Mouse (Mus musculus) right cerebral cortex, postnatal 25 days (tissue): ENCODE results near the gene Adprhl1.
A peak's percentile ranks its signal among the peaks of the same experiment; 100 is the strongest.

Source experiments
- DNase-seq: peaks from one replicate; pipeline ENCODE4 v3.0.0; 2022

Gene Adprhl1

DNA sequence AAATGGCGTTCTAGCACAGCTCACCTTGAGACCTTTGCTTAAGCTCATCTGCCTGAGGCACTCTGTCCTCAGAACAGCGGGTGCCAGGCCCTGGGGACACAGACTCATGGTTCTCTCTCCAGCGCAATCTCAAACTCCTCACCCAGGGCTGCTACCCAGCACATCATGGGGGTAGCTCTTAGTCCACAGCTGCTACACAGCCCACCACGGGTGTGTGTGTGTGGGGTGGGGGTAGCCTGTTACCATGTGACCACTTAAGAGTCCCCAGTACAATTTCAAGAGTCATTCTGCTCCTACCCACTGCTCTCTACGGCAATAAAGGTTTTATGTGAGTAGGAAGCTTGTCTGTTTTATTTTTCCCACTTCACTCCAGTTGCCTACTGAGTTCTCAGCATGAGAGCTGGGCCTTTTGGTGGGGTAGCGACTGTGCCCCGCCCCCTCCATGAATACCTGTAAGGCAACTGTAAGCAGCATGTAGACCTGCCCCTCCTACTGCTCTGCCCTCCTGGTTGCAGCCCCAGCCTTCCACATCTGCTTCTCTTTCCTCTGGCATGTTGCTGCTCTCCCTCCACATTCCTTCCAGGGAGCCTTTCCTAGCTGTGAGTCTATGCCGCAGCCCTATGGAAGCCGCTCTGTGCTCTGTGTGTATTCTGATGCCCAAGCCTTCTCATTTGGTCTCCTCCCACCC, 24.9 kb downstream of the Adprhl1 start:
- DNase-seq, result no peak

DNA sequence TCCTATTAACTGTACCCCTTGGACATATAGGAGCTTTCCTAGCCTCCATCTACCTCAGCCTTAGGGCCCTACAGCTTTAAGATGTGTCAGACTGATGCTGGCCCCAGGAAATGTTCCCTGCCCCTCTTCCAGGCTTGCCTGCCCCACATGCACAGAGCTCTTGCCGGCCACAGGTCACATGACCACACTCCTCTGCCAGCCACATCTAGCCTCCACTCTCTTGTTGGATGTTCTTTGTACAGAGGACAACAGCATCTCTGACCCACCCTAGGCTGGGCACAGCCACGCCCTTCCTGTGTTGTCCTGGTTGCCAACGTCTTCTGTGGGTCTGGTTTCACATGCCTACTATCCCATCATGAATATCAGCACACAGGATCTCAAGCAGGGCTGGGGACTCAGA, 26.8 kb downstream of the Adprhl1 start:
- no peak for DNase-seq

- DNase-seq, result no peak
These were observed 27.7 kb downstream of the Adprhl1 start for GRCm38 (mm10) chr8:13226288-13226687.

DNA sequence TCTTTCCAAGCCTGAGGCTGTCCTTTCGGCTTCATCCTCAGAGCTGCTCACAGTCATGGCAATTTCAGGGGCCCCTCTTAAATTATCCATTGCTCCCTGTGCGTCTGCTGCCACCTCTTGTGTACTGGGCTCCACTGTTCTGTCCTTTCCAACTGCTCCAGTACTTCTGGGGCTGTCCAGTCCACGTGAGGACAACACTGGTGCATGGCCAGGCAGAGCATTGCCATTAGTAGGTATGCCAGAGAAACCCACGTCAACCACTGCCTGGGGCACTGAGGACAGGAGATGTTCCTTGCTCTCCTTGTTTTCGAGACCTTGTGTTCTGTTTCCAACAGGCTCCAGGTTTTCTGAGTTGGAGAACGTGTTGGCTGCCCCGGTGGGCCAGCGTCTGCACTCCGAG, 29.5 kb downstream of the Adprhl1 start:
- DNase-seq, result no peak

DNA sequence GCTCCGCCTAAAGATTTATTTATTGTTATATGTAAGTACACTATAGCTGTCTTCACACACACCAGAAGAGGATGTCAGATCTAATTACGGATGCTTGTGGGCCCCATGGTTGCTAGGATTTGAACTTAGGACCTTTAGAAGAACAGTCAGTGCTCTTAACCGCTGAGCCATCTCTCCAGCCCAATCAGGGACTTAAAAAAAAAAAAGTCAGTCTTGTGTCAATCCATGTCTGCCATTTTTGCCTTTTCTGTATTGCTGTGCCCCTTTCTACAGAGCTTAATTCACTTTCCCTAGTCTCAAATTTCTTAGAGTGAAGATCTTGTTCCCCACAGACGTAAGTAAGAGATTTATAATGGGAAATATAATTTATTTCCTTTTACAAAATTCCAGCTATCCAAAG, 35.5 kb downstream of the Adprhl1 start:
- no peak for DNase-seq

DNA sequence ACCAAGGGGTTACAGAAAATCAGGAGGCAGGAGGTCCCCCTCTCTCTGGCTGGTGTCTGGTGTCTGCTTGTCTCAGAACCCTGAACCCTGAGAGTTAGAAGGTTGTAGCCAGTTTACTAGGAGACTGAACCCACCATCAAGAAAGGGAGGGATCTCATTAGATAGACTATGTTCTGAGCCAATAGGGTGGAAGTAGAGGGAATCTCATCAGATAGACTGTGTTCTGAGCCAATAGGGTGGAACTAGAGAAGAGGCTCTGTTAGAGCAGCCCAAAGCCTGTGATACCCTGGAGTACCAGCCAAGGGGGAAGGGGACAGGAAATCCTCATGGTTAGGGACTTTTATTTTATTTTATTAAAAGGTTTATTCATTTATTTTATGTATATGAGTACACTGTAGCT, 36.0 kb downstream of the Adprhl1 start:
- no peak for DNase-seq

- DNase-seq, result no peak
These were observed 36.9 kb downstream of the Adprhl1 start for GRCm38 (mm10) chr8:13217093-13217492.

DNA sequence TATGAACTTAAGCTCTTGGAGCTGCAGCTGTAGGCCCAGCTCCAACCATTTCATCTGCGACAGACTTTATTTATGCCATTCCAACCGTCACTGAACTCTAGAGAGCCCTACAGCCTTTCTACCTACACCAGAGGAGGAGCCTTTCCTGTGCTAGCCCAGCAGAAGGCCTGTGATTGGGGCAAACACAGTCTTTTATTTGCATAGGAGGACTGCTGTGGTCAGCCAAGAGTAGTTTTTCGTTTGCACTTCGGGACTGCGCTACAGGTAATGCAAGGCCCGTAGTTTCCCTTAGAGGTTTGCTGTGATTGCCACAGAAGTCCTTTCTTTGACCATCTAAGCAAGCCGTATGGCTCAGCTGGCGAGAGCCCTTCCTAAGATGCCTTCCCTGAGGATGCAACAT, 37.6 kb downstream of the Adprhl1 start:
- no peak for DNase-seq

GRCm38 (mm10) chr8:13213479-13214268, 40.3 kb downstream of the Adprhl1 start:
- DNase-seq, result peak; percentile 80

GRCm38 (mm10) chr8:13209770-13210169, 44.2 kb downstream of the Adprhl1 start:
- no peak for DNase-seq

GRCm38 (mm10) chr8:13208627-13209355, 45.2 kb downstream of the Adprhl1 start:
- DNase-seq, result no peak

DNA sequence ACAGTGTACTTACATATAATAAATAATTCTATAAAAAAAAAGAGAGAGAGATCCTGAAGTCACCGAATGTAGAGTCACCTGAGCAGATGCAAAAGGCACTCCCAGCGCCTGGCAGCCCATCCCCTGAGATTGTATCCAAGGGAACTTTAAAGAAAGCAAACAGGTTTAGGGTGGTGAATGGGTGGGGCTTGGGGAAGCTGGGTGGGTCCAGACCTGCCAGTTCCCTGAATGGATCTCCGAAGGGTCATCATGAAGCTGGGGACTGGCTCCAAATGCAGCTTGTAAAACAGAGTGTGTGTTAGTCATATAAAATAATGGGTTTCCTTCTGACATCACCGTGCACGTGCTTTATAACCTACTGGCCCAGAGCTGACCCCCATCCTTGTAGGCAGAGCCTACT, 47.7 kb downstream of the Adprhl1 start:
- DNase-seq, result no peak

DNA sequence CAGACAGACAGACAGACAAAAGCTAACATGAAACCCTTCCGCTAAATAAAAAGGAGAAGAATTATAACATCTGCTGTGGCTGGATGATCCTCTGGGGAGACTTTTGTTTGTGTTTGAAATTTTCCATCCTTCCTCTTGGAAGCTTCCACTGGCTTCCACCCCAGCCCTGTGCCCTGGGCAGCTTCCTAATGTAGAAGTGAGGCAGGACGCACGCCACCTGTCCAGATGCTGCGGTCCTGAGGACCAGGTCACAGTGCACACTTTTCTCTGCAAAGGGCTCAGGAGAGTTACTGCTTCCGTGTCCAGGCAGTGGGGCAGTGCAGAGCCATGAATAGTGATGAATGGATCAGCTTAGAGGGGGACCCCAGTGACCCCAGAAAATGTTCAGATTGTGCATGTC, 48.7 kb downstream of the Adprhl1 start:
- DNase-seq, result no peak

DNA sequence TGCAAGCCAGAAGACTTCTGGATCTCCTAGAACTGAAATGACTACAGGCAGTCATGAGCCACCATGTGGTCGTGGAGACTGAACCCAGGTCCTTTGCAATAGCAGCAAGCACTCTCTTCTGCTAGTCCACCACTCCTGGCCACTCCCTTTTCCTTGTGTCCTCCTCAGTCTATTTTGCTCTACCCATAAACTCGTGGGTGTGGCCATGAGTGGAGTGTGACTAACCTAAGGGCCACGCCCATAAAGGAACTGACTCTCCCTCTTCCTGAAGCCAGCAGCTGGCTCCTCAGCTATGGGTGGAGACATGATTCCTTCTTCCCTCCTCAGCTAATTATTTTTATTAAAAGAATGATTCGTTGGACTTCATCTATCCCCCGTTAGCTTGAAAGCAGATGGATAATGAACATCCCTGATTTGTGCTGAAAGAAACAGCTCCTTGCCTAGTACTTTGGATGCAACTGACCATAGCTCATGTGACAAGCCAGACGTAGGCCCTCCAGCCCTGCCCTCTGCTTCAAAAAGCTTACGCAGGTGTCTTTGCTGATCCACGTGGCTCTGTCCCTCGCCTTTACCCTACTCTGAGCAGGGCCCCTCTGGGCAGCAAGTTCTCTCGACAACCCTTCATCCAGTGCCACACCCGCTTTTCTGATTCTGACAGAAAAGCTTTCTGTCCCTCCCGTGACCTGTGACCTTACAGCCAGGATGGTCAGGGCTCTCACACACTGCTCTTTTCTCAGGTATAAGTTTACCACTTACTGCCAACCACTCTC, 49.4 kb downstream of the Adprhl1 start:
- no peak for DNase-seq

GRCm38 (mm10) chr8:13203472-13203871, 50.5 kb downstream of the Adprhl1 start:
- no peak for DNase-seq

- DNase-seq, result no peak
These were observed 51.2 kb downstream of the Adprhl1 start for GRCm38 (mm10) chr8:13202806-13203205.

DNA sequence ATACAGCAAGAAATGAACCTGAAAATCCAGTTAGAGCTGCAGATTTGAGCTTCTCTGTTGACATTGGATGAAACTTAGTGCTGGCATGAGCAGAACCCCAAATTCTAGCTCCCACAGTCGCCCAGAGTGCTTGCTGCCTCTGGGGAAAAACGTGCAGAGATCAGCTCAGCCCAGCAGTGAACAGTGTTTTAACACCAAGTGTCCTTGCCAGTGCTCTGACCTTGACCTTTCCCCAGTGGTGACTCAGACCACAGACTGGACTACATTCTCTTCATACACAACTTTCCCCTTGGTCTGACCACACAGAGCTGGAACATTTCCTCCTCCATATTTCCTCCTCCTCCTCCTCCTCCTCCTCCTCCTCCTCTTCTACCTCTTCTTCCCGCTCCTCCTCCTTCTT, 51.9 kb downstream of the Adprhl1 start:
- DNase-seq, result no peak

GRCm38 (mm10) chr8:13201013-13201334, 53.0 kb downstream of the Adprhl1 start:
- DNase-seq, result no peak

DNA sequence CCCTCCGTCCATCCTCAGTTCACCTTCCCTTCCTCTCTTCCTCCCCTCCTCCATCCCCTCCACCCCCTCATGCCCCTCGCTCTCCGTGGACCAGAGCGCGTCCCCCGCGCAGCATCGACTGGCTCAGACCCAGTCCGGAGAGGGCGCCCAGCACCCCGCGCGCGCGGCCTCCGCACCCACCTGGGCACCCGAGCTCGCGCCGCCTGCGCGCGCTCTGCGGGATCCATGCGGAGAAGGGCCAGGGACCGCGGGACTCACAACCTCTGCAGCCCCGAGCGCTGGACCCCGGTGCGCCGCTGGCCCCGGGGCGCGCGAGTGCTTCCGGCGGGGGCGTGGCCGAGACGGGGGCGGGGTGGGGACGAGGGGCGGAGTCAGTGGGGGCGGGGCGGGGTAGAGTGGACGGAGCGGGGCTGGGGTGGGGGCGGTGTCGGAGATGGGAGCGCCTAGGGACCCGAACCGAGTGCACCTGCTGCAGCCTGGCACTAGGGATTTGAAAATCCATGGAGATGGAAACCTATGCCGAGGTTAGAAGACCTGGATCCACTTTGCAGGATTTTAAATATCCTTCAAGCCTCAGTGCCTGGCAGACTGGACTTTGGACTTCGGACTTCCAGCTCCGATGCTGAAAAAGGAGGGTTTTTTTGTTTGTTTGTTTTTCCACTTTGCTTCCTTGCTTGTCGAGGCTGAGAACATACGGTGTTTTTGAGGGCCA, 53.5 kb downstream of the Adprhl1 start, which contains the start of gene Grtp1:
Gene Grtp1 (minus strand): TSS at position 320 of the 712 bp plus-strand sequence.
- no peak for DNase-seq

GRCm38 (mm10) chr8:13199385-13200061, 54.4 kb downstream of the Adprhl1 start:
- no peak for DNase-seq

GRCm38 (mm10) chr8:13197493-13197892, 56.5 kb downstream of the Adprhl1 start:
- no peak for DNase-seq

DNA sequence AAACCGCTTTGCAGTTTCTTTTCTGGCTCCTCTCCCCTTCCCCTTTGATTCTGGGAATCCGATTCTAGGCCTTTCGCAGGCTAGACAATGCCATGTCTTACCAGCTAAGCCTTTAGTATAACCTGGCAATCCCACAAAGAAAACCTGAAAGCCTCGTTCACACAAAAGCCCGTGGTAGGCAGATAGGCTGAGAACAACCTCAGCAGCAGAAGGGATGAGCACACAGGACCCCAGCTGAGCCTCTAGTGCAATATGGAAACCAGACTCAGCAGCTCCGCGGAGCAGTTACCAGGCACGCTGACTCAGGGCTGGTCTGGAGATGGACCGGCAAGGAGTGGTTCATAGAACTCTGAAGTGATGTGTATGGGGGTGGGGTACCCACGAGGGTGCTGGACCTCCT, 59.1 kb downstream of the Adprhl1 start:
- DNase-seq, result no peak
